10 mouse cellular contexts compared by ENCODE assay signal in the genomic region with DNA sequence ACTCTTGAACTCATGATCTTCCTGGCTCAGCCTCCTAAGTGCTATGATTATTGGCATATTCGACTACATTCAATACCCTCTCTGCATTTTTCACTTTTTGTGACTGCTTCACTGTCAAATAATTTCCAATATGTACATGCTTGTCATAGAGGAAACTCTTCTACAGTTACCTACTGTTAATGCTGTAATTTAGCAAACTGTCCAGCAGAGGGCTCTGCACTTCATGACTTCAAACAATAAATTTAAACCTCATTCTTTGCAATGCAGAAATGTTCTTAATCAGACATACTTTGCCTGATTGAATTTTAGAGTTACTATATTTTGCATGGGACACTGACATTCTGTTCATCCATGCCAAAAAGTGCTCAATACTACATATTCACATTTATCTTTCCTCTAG. TPM values are rescaled to one million over a fixed set of nuclear protein-coding genes. Genes with fewer than 3 reads are reported as not detected.
DNase-seq lines count a peak whose midpoint lies in the region; ATAC-seq and TF ChIP-seq lines count a peak whose summit lies in the region.
"Had no signal": no experiment of that assay in that cellular context is flagged by ENCODE, and none has a peak within 500 bp of the region (broad histone marks: within the 10 kb centered on the region; RNA-seq: fewer than 3 reads in every experiment).

No protein-coding gene starts in this region.

- peak; percentile 83 for DNase-seq in forebrain, postnatal 0 days
- peak; percentile 77 for DNase-seq in limb, embryonic 14.5 days (ENCODE audit: low spot score)
- no peak for DNase-seq in limb, embryonic 10.5 days (ENCODE audit: low spot score)
- DNase-seq in NIH3T3 (ENCODE audit: low read depth) = peak; percentile 80
- peak; percentile 23 for DNase-seq in thymus, postnatal 4 days
- DNase-seq in frontal cortex, postnatal 10 days (ENCODE audit: low spot score in 2 of 2) = no peak

- H3K4me1 ChIP-seq in forebrain, postnatal 0 days (ENCODE audit: insufficient read depth) = no peaks in the 10 kb centered on the region
- H3K4me1 ChIP-seq in forebrain, embryonic 15.5 days = no peaks in the 10 kb centered on the region
- H3K4me1 ChIP-seq in limb, embryonic 14.5 days (ENCODE audit: control insufficient read depth, insufficient read depth, low read length) = no peaks in the 10 kb centered on the region
- H3K4me1 ChIP-seq in limb, embryonic 10.5 days = no peaks in the 10 kb centered on the region

- peak; percentile 84 for TF ChIP-seq CTCF in forebrain, postnatal 0 days (IDR thresholded peaks at IDR 0.05; ENCODE audit: low read depth)

- no peak for TF ChIP-seq POLR2A in limb, embryonic 14.5 days (IDR thresholded peaks at IDR 0.05; ENCODE audit: borderline replicate concordance, extremely low read depth, insufficient read depth, insufficient read length)

- 0 out of 2 replicates have a peak, but pooled peaks have one; percentile 27 for ATAC-seq in forebrain, postnatal 0 days
- no peak for ATAC-seq in forebrain, embryonic 15.5 days (replicated peaks)
- no peak for ATAC-seq in limb, embryonic 14.5 days (ENCODE audit: low FRiP score, low read depth)
- peak; percentile 51 for ATAC-seq in inflammation-experienced regulatory T-cells, adult 6 months

- H3K4me2 ChIP-seq in forebrain, postnatal 0 days (ENCODE audit: low read depth) = no peak overlapping the region
- no peak overlapping the region for H3K4me2 ChIP-seq in forebrain, embryonic 15.5 days (replicated peaks)
- no peak overlapping the region for H3K4me2 ChIP-seq in limb, embryonic 14.5 days (replicated peaks; ENCODE audit: low read depth, low read length, severe bottlenecking)
- H3K4me2 ChIP-seq: heart, embryonic 13.5 days; lung, embryonic 15.5 days had no signal

- no peak overlapping the region for H3K27ac ChIP-seq in forebrain, postnatal 0 days (ENCODE audit: low read depth, low read length)
- no peak overlapping the region for H3K27ac ChIP-seq in forebrain, embryonic 15.5 days (replicated peaks)
- no peak overlapping the region for H3K27ac ChIP-seq in limb, embryonic 14.5 days (replicated peaks; ENCODE audit: low read depth, low read length)
- H3K27ac ChIP-seq in limb, embryonic 10.5 days = no peak overlapping the region
- H3K27ac ChIP-seq: heart, embryonic 13.5 days; lung, embryonic 15.5 days had no signal

- no peaks in the 10 kb centered on the region for H3K27me3 ChIP-seq in forebrain, postnatal 0 days (ENCODE audit: insufficient read depth, low read length)
- no peaks in the 10 kb centered on the region for H3K27me3 ChIP-seq in forebrain, embryonic 15.5 days
- H3K27me3 ChIP-seq in limb, embryonic 14.5 days (ENCODE audit: control insufficient read depth, insufficient read depth, low read length) = no peaks in the 10 kb centered on the region
- no peaks in the 10 kb centered on the region for H3K27me3 ChIP-seq in limb, embryonic 10.5 days (ENCODE audit: low read depth, poor library complexity, severe bottlenecking)
- H3K27me3 ChIP-seq: heart, embryonic 13.5 days; lung, embryonic 15.5 days had no signal

- no peak overlapping the region for H3K4me3 ChIP-seq in forebrain, postnatal 0 days (ENCODE audit: low read depth, low read length)
- H3K4me3 ChIP-seq in forebrain, embryonic 15.5 days = no peak overlapping the region
- H3K4me3 ChIP-seq in limb, embryonic 14.5 days (replicated peaks; ENCODE audit: low read length) = no peak overlapping the region
- no peak overlapping the region for H3K4me3 ChIP-seq in limb, embryonic 10.5 days
- H3K4me3 ChIP-seq: heart, embryonic 13.5 days; lung, embryonic 15.5 days had no signal

- H3K36me3 ChIP-seq in forebrain, postnatal 0 days (ENCODE audit: insufficient read depth) = peaks cover 16% of the 10 kb centered on the region
- H3K36me3 ChIP-seq in forebrain, embryonic 15.5 days = peaks cover 9% of the 10 kb centered on the region; the same call in 1 of the 2 replicates
- peaks cover 24% of the 10 kb centered on the region for H3K36me3 ChIP-seq in limb, embryonic 14.5 days (ENCODE audit: control insufficient read depth, insufficient read depth, low read length)
- H3K36me3 ChIP-seq in limb, embryonic 10.5 days = peaks cover 29% of the 10 kb centered on the region

- H3K9me3 ChIP-seq in forebrain, postnatal 0 days (ENCODE audit: low read length) = no peaks in the 10 kb centered on the region
- H3K9me3 ChIP-seq in forebrain, embryonic 15.5 days = no peaks in the 10 kb centered on the region
- H3K9me3 ChIP-seq in limb, embryonic 14.5 days (ENCODE audit: control insufficient read depth, low read length) = no peaks in the 10 kb centered on the region
- H3K9me3 ChIP-seq in limb, embryonic 10.5 days (replicated peaks) = no peaks in the 10 kb centered on the region
- H3K9me3 ChIP-seq: heart, embryonic 13.5 days; lung, embryonic 15.5 days had no signal

- no peak overlapping the region for H3K9ac ChIP-seq in forebrain, postnatal 0 days
- no peak overlapping the region for H3K9ac ChIP-seq in forebrain, embryonic 15.5 days (replicated peaks)
- no peak overlapping the region for H3K9ac ChIP-seq in limb, embryonic 14.5 days (ENCODE audit: low read depth, low read length, severe bottlenecking)
- H3K9ac ChIP-seq: heart, embryonic 13.5 days; lung, embryonic 15.5 days had no signal

- 4% methylated on average over 1 of the region's 1 CpGs for WGBS in forebrain, postnatal 0 days
- 0% methylated on average over 1 of the region's 1 CpGs for WGBS in forebrain, embryonic 15.5 days
- 7% methylated on average over 1 of the region's 1 CpGs for WGBS in limb, embryonic 14.5 days
- 4% methylated on average over 1 of the region's 1 CpGs for WGBS in limb, embryonic 10.5 days

RNA-seq across cellular contexts. Expression of a gene that starts 13.0 kb away (rescaled TPM):
- total RNA-seq in forebrain, postnatal 0 days (2014; rRNA removed) = 17.0 and 28.5 TPM in 2 replicates
- 34.7 and 35.3 TPM in 2 replicates for polyA plus RNA-seq in forebrain, postnatal 0 days (2015; fragmentation: Nextera tagmentation; extraction: Ambion mirVana)
- 45.2 and 48.1 TPM in 2 replicates for polyA plus RNA-seq in forebrain, embryonic 15.5 days (2015; fragmentation: Nextera tagmentation; extraction: Ambion mirVana)
- 45.1 and 57.8 TPM in 2 replicates for polyA plus RNA-seq in limb, embryonic 14.5 days (2012; rRNA removed)
- polyA plus RNA-seq in limb, embryonic 14.5 days (2014; fragmentation: Nextera tagmentation; extraction: Ambion mirVana) = 80.4 and 80.9 TPM in 2 replicates
- 73.4 and 79.6 TPM in 2 replicates for polyA plus RNA-seq in limb, embryonic 10.5 days (2016; fragmentation: Nextera tagmentation; extraction: Ambion mirVana)
- 10 to 100 TPM; 25.4 to 41.1 (median 26.0) TPM for polyA plus RNA-seq in inflammation-experienced regulatory T-cells, adult 6 months (2017; shearing (Covaris generic))

RNA-seq across cellular contexts. Expression of a gene that starts 13.1 kb away (rescaled TPM):
- 48.8 and 49.8 TPM in 2 replicates for total RNA-seq in forebrain, postnatal 0 days (2014; rRNA removed)
- 57.2 and 65.1 TPM in 2 replicates for polyA plus RNA-seq in forebrain, postnatal 0 days (2015; fragmentation: Nextera tagmentation; extraction: Ambion mirVana)
- 58.7 and 62.2 TPM in 2 replicates for polyA plus RNA-seq in forebrain, embryonic 15.5 days (2015; fragmentation: Nextera tagmentation; extraction: Ambion mirVana)
- 31.0 and 33.2 TPM in 2 replicates for polyA plus RNA-seq in limb, embryonic 14.5 days (2012; rRNA removed)
- polyA plus RNA-seq in limb, embryonic 14.5 days (2014; fragmentation: Nextera tagmentation; extraction: Ambion mirVana) = 32.1 and 32.4 TPM in 2 replicates
- polyA plus RNA-seq in limb, embryonic 10.5 days (2016; fragmentation: Nextera tagmentation; extraction: Ambion mirVana) = 39.9 and 41.0 TPM in 2 replicates
- polyA plus RNA-seq in inflammation-experienced regulatory T-cells, adult 6 months (2017; shearing (Covaris generic)) = 10 to 100 TPM; 14.8 to 21.4 (median 18.4) TPM

Comparison
In these comparisons a context has a peak if more than half of its experiments do, and no peak if none do; other contexts are left out.
1. ATAC-seq: peak in forebrain, postnatal 0 days (single experiment) and inflammation-experienced regulatory T-cells, adult 6 months (single experiment); none in forebrain, embryonic 15.5 days (single experiment) and limb, embryonic 14.5 days (single experiment).
2. DNase-seq: peak in forebrain, postnatal 0 days (single experiment), limb, embryonic 14.5 days (single experiment), NIH3T3 (single experiment) and thymus, postnatal 4 days (single experiment); none in limb, embryonic 10.5 days (single experiment) and frontal cortex, postnatal 10 days (0 of 2).